ENCODE assay signal across 35 mouse cellular contexts in genomic region chr4:139112482-139112881, GRCm38 (mm10). TPM values are rescaled to one million over a fixed set of nuclear protein-coding genes. Genes with fewer than 3 reads are reported as not detected.
DNase-seq lines count a peak whose midpoint lies in the region; ATAC-seq and TF ChIP-seq lines count a peak whose summit lies in the region.
"Had no signal": no experiment of that assay in that cellular context is flagged by ENCODE, and none has a peak within 500 bp of the region (broad histone marks: within the 10 kb centered on the region; RNA-seq: fewer than 3 reads in every experiment).

No protein-coding gene starts in this region.

- ATAC-seq in liver, postnatal 0 days, result no peak
- ATAC-seq in embryonic facial prominence, embryonic 14.5 days (ENCODE audit: low read depth), result no peak
- no peak for ATAC-seq in stomach, embryonic 15.5 days (ENCODE audit: insufficient read depth, low FRiP score, low read depth)
- ATAC-seq: forebrain, embryonic 16.5 days; hindbrain, postnatal 0 days; liver, embryonic 12.5 days; lung, postnatal 0 days; midbrain, embryonic 13.5 days; Patski had no signal

- no peak for TF ChIP-seq POLR2A in kidney, adult 2 months (IDR thresholded peaks at IDR 0.05; ENCODE audit: low read depth, low read length)
- no peak for TF ChIP-seq POLR2A in liver, adult 2 months (IDR thresholded peaks at IDR 0.05; ENCODE audit: extremely low read depth, insufficient read depth, low read length)

- DNase-seq in kidney, adult 2 months, result peak; percentile 61
- DNase-seq in kidney, adult 11 months, result no peak
- peak; percentile 54 for DNase-seq in liver, adult 2 months (ENCODE audit: extremely low read depth, low read depth, low spot score)
- no peak for DNase-seq in liver, postnatal 0 days
- DNase-seq in embryonic facial prominence, embryonic 14.5 days (ENCODE audit: low spot score), result no peak
- DNase-seq in layer of hippocampus, adult 8-10 months (ENCODE audit: low spot score in 2 of 2), result no peak
- DNase-seq: adrenal gland, postnatal 14 days; cerebellum, adult 11 months; cerebellum, adult 9-10 months; cerebellum, postnatal 36 days; gastrocnemius, adult 2 months; gastrocnemius, postnatal 36 days; heart, adult 18-20 months; heart, postnatal 36 days; kidney, adult 8-10 months; layer of hippocampus, postnatal 36 days; left cerebral cortex, postnatal 4 days; thymus, adult 18-20 months; thymus, postnatal 25 days had no signal

- no peaks in the 10 kb centered on the region for H3K27me3 ChIP-seq in kidney, adult 2 months (replicated peaks; ENCODE audit: control insufficient read depth, insufficient read depth, low read length)
- no peaks in the 10 kb centered on the region for H3K27me3 ChIP-seq in liver, adult 2 months (ENCODE audit: control insufficient read depth, insufficient read depth, low read length)
- H3K27me3 ChIP-seq in liver, postnatal 0 days (ENCODE audit: insufficient read depth, low read length), result no peaks in the 10 kb centered on the region
- no peaks in the 10 kb centered on the region for H3K27me3 ChIP-seq in embryonic facial prominence, embryonic 14.5 days (replicated peaks; ENCODE audit: control insufficient read depth, insufficient read depth, low read length)
- H3K27me3 ChIP-seq in stomach, embryonic 15.5 days (replicated peaks), result no peaks in the 10 kb centered on the region
- H3K27me3 ChIP-seq: embryonic facial prominence, embryonic 12.5 days; hindbrain, embryonic 12.5 days; liver, embryonic 12.5 days; midbrain, embryonic 13.5 days; Patski had no signal

- WGBS in kidney, adult 2 months, result 38% methylated on average over 3 of the region's 3 CpGs
- WGBS in liver, adult 2 months, result 22% methylated on average over 3 of the region's 3 CpGs
- 57% methylated on average over 3 of the region's 3 CpGs for WGBS in liver, postnatal 0 days (ENCODE audit: insufficient replicate concordance)
- WGBS in embryonic facial prominence, embryonic 14.5 days, result 59% methylated on average over 3 of the region's 3 CpGs
- 67% methylated on average over 3 of the region's 3 CpGs for WGBS in stomach, embryonic 15.5 days

- H3K4me3 ChIP-seq in kidney, adult 2 months (ENCODE audit: insufficient read depth, low read depth, low read length), result no peak overlapping the region
- H3K4me3 ChIP-seq in liver, adult 2 months (ENCODE audit: insufficient read depth, low read depth, low read length), result no peak overlapping the region
- no peak overlapping the region for H3K4me3 ChIP-seq in liver, postnatal 0 days (ENCODE audit: low read depth, low read length)
- no peak overlapping the region for H3K4me3 ChIP-seq in embryonic facial prominence, embryonic 14.5 days (ENCODE audit: low read depth, low read length)
- no peak overlapping the region for H3K4me3 ChIP-seq in stomach, embryonic 15.5 days (replicated peaks)
- H3K4me3 ChIP-seq: embryonic facial prominence, embryonic 12.5 days; erythroblast, embryonic 14.5 days; gastrocnemius, adult 2 months; hindbrain, embryonic 12.5 days; liver, embryonic 12.5 days; midbrain, embryonic 13.5 days had no signal

- H3K79me2 ChIP-seq in liver, adult 2 months (ENCODE audit: control insufficient read depth, insufficient read depth, low read length), result peaks cover 51% of the 10 kb centered on the region

- no peak for TF ChIP-seq EP300 in liver, postnatal 0 days (IDR thresholded peaks at IDR 0.05; ENCODE audit: low read depth)

- peaks cover 65% of the 10 kb centered on the region for H3K4me1 ChIP-seq in kidney, adult 2 months (ENCODE audit: control insufficient read depth, insufficient read depth, low read length)
- peaks cover 24% of the 10 kb centered on the region for H3K4me1 ChIP-seq in liver, adult 2 months (ENCODE audit: control insufficient read depth, insufficient read depth, low read length)
- peaks cover 31% of the 10 kb centered on the region for H3K4me1 ChIP-seq in liver, postnatal 0 days (ENCODE audit: insufficient read depth)
- H3K4me1 ChIP-seq in embryonic facial prominence, embryonic 14.5 days (ENCODE audit: control insufficient read depth, insufficient read depth, low read length), result peaks cover 28% of the 10 kb centered on the region
- H3K4me1 ChIP-seq in stomach, embryonic 15.5 days, result peaks cover 22% of the 10 kb centered on the region

- no peaks in the 10 kb centered on the region for H3K9me3 ChIP-seq in liver, postnatal 0 days (ENCODE audit: low read length)
- no peaks in the 10 kb centered on the region for H3K9me3 ChIP-seq in embryonic facial prominence, embryonic 14.5 days (ENCODE audit: control insufficient read depth, low read length)
- H3K9me3 ChIP-seq in stomach, embryonic 15.5 days, result no peaks in the 10 kb centered on the region
- H3K9me3 ChIP-seq: embryonic facial prominence, embryonic 12.5 days; hindbrain, embryonic 12.5 days; liver, embryonic 12.5 days; midbrain, embryonic 13.5 days had no signal

- H3K36me3 ChIP-seq in kidney, adult 2 months (ENCODE audit: control insufficient read depth, insufficient read depth, low read length), result no peaks in the 10 kb centered on the region
- no peaks in the 10 kb centered on the region for H3K36me3 ChIP-seq in liver, adult 2 months (ENCODE audit: control insufficient read depth, insufficient read depth, low read length)
- H3K36me3 ChIP-seq in liver, postnatal 0 days (replicated peaks; ENCODE audit: insufficient read depth, low read length), result 0 out of 2 replicates have a peak, but pooled peaks cover under 1% of the 10 kb centered on the region
- H3K36me3 ChIP-seq in embryonic facial prominence, embryonic 14.5 days (ENCODE audit: control insufficient read depth, insufficient read depth, low read length), result no peaks in the 10 kb centered on the region
- no peaks in the 10 kb centered on the region for H3K36me3 ChIP-seq in stomach, embryonic 15.5 days
- H3K36me3 ChIP-seq: embryonic facial prominence, embryonic 12.5 days; hindbrain, embryonic 12.5 days; midbrain, embryonic 13.5 days had no signal

- no peak for TF ChIP-seq CTCF in kidney, adult 2 months (conservative IDR thresholded peaks at IDR 0.05; ENCODE audit: insufficient read depth, insufficient read length, low read depth, low read length)
- no peak for TF ChIP-seq CTCF in liver, adult 2 months (IDR thresholded peaks at IDR 0.05; ENCODE audit: low read depth, low read length)
- TF ChIP-seq CTCF in liver, postnatal 0 days (IDR thresholded peaks at IDR 0.05; ENCODE audit: low read depth), result no peak

- H3K9ac ChIP-seq in liver, adult 2 months (ENCODE audit: low read depth, low read length), result no peak overlapping the region
- H3K9ac ChIP-seq in liver, postnatal 0 days (replicated peaks), result no peak overlapping the region
- no peak overlapping the region for H3K9ac ChIP-seq in embryonic facial prominence, embryonic 14.5 days (ENCODE audit: low read depth, low read length)
- H3K9ac ChIP-seq in stomach, embryonic 15.5 days, result no peak overlapping the region
- H3K9ac ChIP-seq: embryonic facial prominence, embryonic 12.5 days; hindbrain, embryonic 12.5 days; liver, embryonic 12.5 days; midbrain, embryonic 13.5 days had no signal

- H3K27ac ChIP-seq in kidney, adult 2 months (ENCODE audit: insufficient read depth, low read depth, low read length), result peak overlapping the region; percentile 98
- no peak overlapping the region for H3K27ac ChIP-seq in liver, adult 2 months (replicated peaks; ENCODE audit: insufficient read depth, low read depth, low read length)
- no peak overlapping the region for H3K27ac ChIP-seq in liver, postnatal 0 days (ENCODE audit: low read depth)
- peak overlapping the region; percentile 28; the same call in 1 of the 2 replicates for H3K27ac ChIP-seq in embryonic facial prominence, embryonic 14.5 days (replicated peaks; ENCODE audit: low read depth, low read length)
- H3K27ac ChIP-seq in stomach, embryonic 15.5 days, result peak overlapping the region; percentile 75; the same call in 1 of the 2 replicates
- H3K27ac ChIP-seq: hindbrain, embryonic 12.5 days; hindbrain, postnatal 0 days; liver, embryonic 12.5 days; macrophage; midbrain, embryonic 13.5 days had no signal

- no peak overlapping the region for H3K4me2 ChIP-seq in liver, postnatal 0 days (ENCODE audit: low read depth, low read length)
- no peak overlapping the region for H3K4me2 ChIP-seq in embryonic facial prominence, embryonic 14.5 days (ENCODE audit: low read depth, low read length)
- H3K4me2 ChIP-seq in stomach, embryonic 15.5 days, result no peak overlapping the region
- H3K4me2 ChIP-seq: embryonic facial prominence, embryonic 12.5 days; heart, embryonic 11.5 days; hindbrain, embryonic 12.5 days; liver, embryonic 12.5 days; midbrain, embryonic 13.5 days had no signal

RNA-seq across cellular contexts. Expression of gene Minos1, which starts 18.4 kb away (rescaled TPM):
- 100 and 157 TPM in 2 replicates for polyA plus RNA-seq in kidney, adult 2 months (2012; rRNA removed)
- total RNA-seq in liver, adult 2 months (2014; rRNA removed), result 45.2 and 55.5 TPM in 2 replicates
- polyA plus RNA-seq in liver, adult 2 months (2012; rRNA removed), result 26.3 and 29.7 TPM in 2 replicates
- 384 and 387 TPM in 2 replicates for polyA plus RNA-seq in liver, postnatal 0 days (2015; fragmentation: Nextera tagmentation; extraction: Ambion mirVana)
- polyA plus RNA-seq in embryonic facial prominence, embryonic 14.5 days (2014; fragmentation: Nextera tagmentation; extraction: Ambion mirVana), result 468 and 555 TPM in 2 replicates
- polyA plus RNA-seq in stomach, embryonic 15.5 days (2015; fragmentation: Nextera tagmentation; extraction: Ambion mirVana), result 514 and 574 TPM in 2 replicates
- 100 to 1,000 TPM; 187 to 234 (median 208) TPM for total RNA-seq in layer of hippocampus, adult 8-10 months (2022)

RNA-seq across cellular contexts. Expression of gene Nbl1, which starts 19.7 kb away (rescaled TPM):
- polyA plus RNA-seq in kidney, adult 2 months (2012; rRNA removed), result 35.7 and 42.9 TPM in 2 replicates
- 0.37 and 1.7 TPM in 2 replicates for total RNA-seq in liver, adult 2 months (2014; rRNA removed)
- polyA plus RNA-seq in liver, adult 2 months (2012; rRNA removed), result 1.1 and 1.3 TPM in 2 replicates
- polyA plus RNA-seq in liver, postnatal 0 days (2015; fragmentation: Nextera tagmentation; extraction: Ambion mirVana), result 3.0 and 3.1 TPM in 2 replicates
- 124 and 133 TPM in 2 replicates for polyA plus RNA-seq in embryonic facial prominence, embryonic 14.5 days (2014; fragmentation: Nextera tagmentation; extraction: Ambion mirVana)
- 55.6 and 64.6 TPM in 2 replicates for polyA plus RNA-seq in stomach, embryonic 15.5 days (2015; fragmentation: Nextera tagmentation; extraction: Ambion mirVana)
- total RNA-seq in layer of hippocampus, adult 8-10 months (2022), result 10 to 100 TPM; 72.3 to 84.6 (median 79.2) TPM
- total RNA-seq: megakaryocyte-erythroid progenitor cell, adult 5-6 weeks; MEL had no signal

RNA-seq across cellular contexts. Expression of gene Htr6, which starts 37.1 kb away (rescaled TPM):
- polyA plus RNA-seq in kidney, adult 2 months (2012; rRNA removed), result not detected in 2 replicates
- total RNA-seq in liver, adult 2 months (2014; rRNA removed), result not detected in 2 replicates
- polyA plus RNA-seq in liver, adult 2 months (2012; rRNA removed), result not detected in 2 replicates
- not detected in 2 replicates for polyA plus RNA-seq in liver, postnatal 0 days (2015; fragmentation: Nextera tagmentation; extraction: Ambion mirVana)
- polyA plus RNA-seq in embryonic facial prominence, embryonic 14.5 days (2014; fragmentation: Nextera tagmentation; extraction: Ambion mirVana), result 0.17 TPM in 1 of 2 replicates, not detected in the other
- polyA plus RNA-seq in stomach, embryonic 15.5 days (2015; fragmentation: Nextera tagmentation; extraction: Ambion mirVana), result 0.14 TPM in 1 of 2 replicates, not detected in the other
- 1 to 10 TPM; 7.0 to 8.3 (median 8.0) TPM for total RNA-seq in layer of hippocampus, adult 8-10 months (2022)
- total RNA-seq: adrenal gland, postnatal 14 days; gastrocnemius, adult 2 months; gastrocnemius, postnatal 36 days; heart, adult 18-20 months; heart, postnatal 36 days; megakaryocyte-erythroid progenitor cell, adult 5-6 weeks had no signal
- polyA plus RNA-seq: erythroblast, embryonic 14.5 days; heart, embryonic 11.5 days; heart, embryonic 16.5 days; hindbrain, embryonic 12.5 days; liver, embryonic 12.5 days; lung, postnatal 0 days; macrophage; stomach, embryonic 16.5 days had no signal

Comparison
In these comparisons a context has a peak if more than half of its experiments do, and no peak if none do; other contexts are left out.
1. DNase-seq: peak in kidney, adult 2 months (single experiment) and liver, adult 2 months (single experiment); none in kidney, adult 11 months (single experiment), liver, postnatal 0 days (single experiment), embryonic facial prominence, embryonic 14.5 days (single experiment) and layer of hippocampus, adult 8-10 months (0 of 2).
2. H3K27ac ChIP-seq: peak in kidney, adult 2 months (single experiment), embryonic facial prominence, embryonic 14.5 days (single experiment) and stomach, embryonic 15.5 days (single experiment); none in liver, adult 2 months (single experiment) and liver, postnatal 0 days (single experiment).